Mouse (Mus musculus): ENCODE data around the gene Nfatc2. TPM values are rescaled to one million over a fixed set of nuclear protein-coding genes. Genes with fewer than 3 reads are reported as not detected.

The Nfatc2 gene
- total and polyA plus RNA-seq, 3 experiments: not detected

- no peak for TF ChIP-seq NRF1 (IDR thresholded peaks at IDR 0.05; ENCODE audit: insufficient read depth, low read depth, low read length, poor library complexity, severe bottlenecking)
- TF ChIP-seq MAX (IDR thresholded peaks at IDR 0.05; ENCODE audit: low read length): no peak
- no peak for TF ChIP-seq UBTF (IDR thresholded peaks at IDR 0.05; ENCODE audit: borderline replicate concordance, insufficient read depth, low read depth, low read length)
- TF ChIP-seq POLR2A (IDR thresholded peaks at IDR 0.05; ENCODE audit: control insufficient read depth in 1 of 2, insufficient read depth in 1 of 2, low read depth in 1 of 2, low read length in 2 of 2, poor library complexity in 1 of 2): no peak
- no peak for TF ChIP-seq ZKSCAN1 (IDR thresholded peaks at IDR 0.05; ENCODE audit: low read depth, low read length)
- no peak for TF ChIP-seq HCFC1 (IDR thresholded peaks at IDR 0.05; ENCODE audit: low read depth, low read length)
- H3K9ac ChIP-seq (ENCODE audit: control insufficient read depth, low read depth, low read length, poor library complexity, severe bottlenecking): no peak overlapping the region
- H3K4me3 ChIP-seq (ENCODE audit: control insufficient read depth in 1 of 2, insufficient read depth in 1 of 2, low read depth in 2 of 2, low read length in 2 of 2): no peak overlapping the region
- H3K9me3 ChIP-seq (replicated peaks; ENCODE audit: insufficient read depth, low read length): no peaks in the 10 kb centered on the region
- H3K36me3 ChIP-seq (ENCODE audit: control insufficient read depth in 1 of 2, insufficient read depth in 2 of 2, low read length in 2 of 2): no peaks in the 10 kb centered on the region
- H3K27me3 ChIP-seq (ENCODE audit: control insufficient read depth in 1 of 2, insufficient read depth in 2 of 2, low read length in 2 of 2): no peaks in the 10 kb centered on the region
- no peak for DNase-seq (ENCODE audit: low read depth, low spot score)
- no peak overlapping the region for H3K27ac ChIP-seq (ENCODE audit: control insufficient read depth, low read depth, low read length)
- no peaks in the 10 kb centered on the region for H3K79me2 ChIP-seq (ENCODE audit: control insufficient read depth, insufficient read depth, low read length, poor library complexity)
- H3K4me1 ChIP-seq (ENCODE audit: control insufficient read depth in 1 of 2, insufficient read depth in 2 of 2, low read length in 2 of 2): no peaks in the 10 kb centered on the region
Observed at GRCm38 (mm10) chr2:168618205-168618717, 16.8 kb upstream of the Nfatc2 start.

GRCm38 (mm10) chr2:168615160-168615559 lies 13.7 kb upstream of the Nfatc2 start:
- H3K27me3 ChIP-seq (ENCODE audit: control insufficient read depth in 1 of 2, insufficient read depth in 2 of 2, low read length in 2 of 2): no peaks in the 10 kb centered on the region
- H3K79me2 ChIP-seq (ENCODE audit: control insufficient read depth, insufficient read depth, low read length, poor library complexity): no peaks in the 10 kb centered on the region
- no peak overlapping the region for H3K9ac ChIP-seq (ENCODE audit: control insufficient read depth, low read depth, low read length, poor library complexity, severe bottlenecking)
- no peaks in the 10 kb centered on the region for H3K4me1 ChIP-seq (ENCODE audit: control insufficient read depth in 1 of 2, insufficient read depth in 2 of 2, low read length in 2 of 2)
- TF ChIP-seq CHD1 (IDR thresholded peaks at IDR 0.05; ENCODE audit: low read depth, low read length): no peak
- no peak for TF ChIP-seq MAZ (IDR thresholded peaks at IDR 0.05; ENCODE audit: low read depth, low read length)
- TF ChIP-seq MXI1 (IDR thresholded peaks at IDR 0.05; ENCODE audit: low read depth, low read length): no peak
- TF ChIP-seq NRF1 (IDR thresholded peaks at IDR 0.05; ENCODE audit: insufficient read depth, low read depth, low read length, poor library complexity, severe bottlenecking): no peak
- no peak for TF ChIP-seq TAL1 (IDR thresholded peaks at IDR 0.05; ENCODE audit: low read length)
- no peaks in the 10 kb centered on the region for H3K9me3 ChIP-seq (replicated peaks; ENCODE audit: insufficient read depth, low read length)
- no peaks in the 10 kb centered on the region for H3K36me3 ChIP-seq (ENCODE audit: control insufficient read depth in 1 of 2, insufficient read depth in 2 of 2, low read length in 2 of 2)
- no peak for DNase-seq (ENCODE audit: low read depth, low spot score)
- no peak overlapping the region for H3K27ac ChIP-seq (ENCODE audit: control insufficient read depth, low read depth, low read length)
- H3K4me3 ChIP-seq (ENCODE audit: control insufficient read depth in 1 of 2, insufficient read depth in 1 of 2, low read depth in 2 of 2, low read length in 2 of 2): no peak overlapping the region

GRCm38 (mm10) chr2:168614170-168614872 lies 12.9 kb upstream of the Nfatc2 start:
- DNase-seq (ENCODE audit: low read depth, low spot score): no peak
- H3K27ac ChIP-seq (ENCODE audit: control insufficient read depth, low read depth, low read length): no peak overlapping the region
- H3K9ac ChIP-seq (ENCODE audit: control insufficient read depth, low read depth, low read length, poor library complexity, severe bottlenecking): no peak overlapping the region
- H3K4me1 ChIP-seq (ENCODE audit: control insufficient read depth in 1 of 2, insufficient read depth in 2 of 2, low read length in 2 of 2): no peaks in the 10 kb centered on the region
- no peaks in the 10 kb centered on the region for H3K9me3 ChIP-seq (replicated peaks; ENCODE audit: insufficient read depth, low read length)
- no peaks in the 10 kb centered on the region for H3K36me3 ChIP-seq (ENCODE audit: control insufficient read depth in 1 of 2, insufficient read depth in 2 of 2, low read length in 2 of 2)
- no peak overlapping the region for H3K4me3 ChIP-seq (ENCODE audit: control insufficient read depth in 1 of 2, insufficient read depth in 1 of 2, low read depth in 2 of 2, low read length in 2 of 2)
- no peaks in the 10 kb centered on the region for H3K79me2 ChIP-seq (ENCODE audit: control insufficient read depth, insufficient read depth, low read length, poor library complexity)
- no peak for TF ChIP-seq ETS1 (IDR thresholded peaks at IDR 0.05; ENCODE audit: low read depth, low read length)
- TF ChIP-seq MEF2A (IDR thresholded peaks at IDR 0.05; ENCODE audit: extremely low read depth, insufficient replicate concordance, low read depth, low read length, poor library complexity, severe bottlenecking): no peak
- no peak for TF ChIP-seq TAL1 (IDR thresholded peaks at IDR 0.05; ENCODE audit: low read length)
- TF ChIP-seq BHLHE40 (IDR thresholded peaks at IDR 0.05; ENCODE audit: borderline replicate concordance, low read depth, low read length): no peak
- TF ChIP-seq MAX (IDR thresholded peaks at IDR 0.05; ENCODE audit: low read length): no peak
- no peak for TF ChIP-seq ZC3H11A (IDR thresholded peaks at IDR 0.05; ENCODE audit: low read depth, low read length)
- no peak for TF ChIP-seq MYB (IDR thresholded peaks at IDR 0.05; ENCODE audit: low read depth, low read length)
- H3K27me3 ChIP-seq (ENCODE audit: control insufficient read depth in 1 of 2, insufficient read depth in 2 of 2, low read length in 2 of 2): no peaks in the 10 kb centered on the region

All from MEL (cell line).